Mouse (Mus musculus) ES-E14 (cell line): ENCODE measurements around the gene 1700008O03Rik.

Experiments
- CHD2 ChIP-seq: IDR thresholded peaks from 2 replicates; pipeline ENCODE4 v1.6.1; 2014; ENCODE audit warnings: mild to moderate bottlenecking, low read depth, low read length, inconsistent platforms
- MAFK ChIP-seq: IDR thresholded peaks from 2 replicates; pipeline ENCODE4 v1.6.1; 2014; ENCODE audit warnings: mild to moderate bottlenecking, low read depth, low read length, inconsistent platforms; ENCODE audit not compliant: insufficient read depth

DNA sequence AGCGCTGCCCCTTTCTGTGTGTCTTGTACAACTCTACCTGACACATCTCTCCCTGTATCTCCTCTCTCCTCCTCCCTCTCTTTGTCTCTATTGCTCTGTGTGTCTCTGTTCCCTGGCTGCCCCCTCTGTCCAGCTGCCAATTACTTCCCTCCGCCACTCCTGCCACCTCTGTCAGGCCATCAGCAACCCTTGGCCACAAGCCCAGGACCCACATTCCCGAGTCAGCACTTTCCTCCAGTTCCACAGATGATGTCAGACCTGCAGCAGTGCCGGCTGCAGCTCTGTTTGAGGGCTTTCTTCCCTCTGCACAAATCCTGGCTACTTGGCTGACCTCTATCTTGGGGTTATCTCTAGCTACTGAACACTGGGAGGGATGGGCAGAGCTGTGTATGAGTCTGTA lies 7.3 kb downstream of the 1700008O03Rik start:
- TF ChIP-seq CHD2 (no peak), MAFK (peak; percentile 48; the same call in 1 of the 2 replicates)
